Mouse (Mus musculus): Measurements from ENCODE around the gene Gjd3. TPM values are rescaled to one million over a fixed set of nuclear protein-coding genes. Genes with fewer than 3 reads are reported as not detected.

Gjd3 gene
- polyA plus RNA-seq, 1 experiment from 2014 or later = 1.9 TPM

- Histone ChIP-seq H3K27ac (replicated peaks) (peak overlapping the region; percentile 36), H3K36me3 (ENCODE audit: control insufficient read depth, insufficient read depth, low read length) (peaks cover 17% of the 10 kb centered on the region), H3K4me3 (ENCODE audit: low read depth, low read length) (no peak overlapping the region), H3K27me3 (ENCODE audit: control insufficient read depth, insufficient read depth, low read length) (no peaks in the 10 kb centered on the region), H3K9me3 (ENCODE audit: control insufficient read depth, low read length) (no peaks in the 10 kb centered on the region), H3K4me1 (replicated peaks; ENCODE audit: control insufficient read depth, insufficient read depth) (peaks cover 36% of the 10 kb centered on the region), H3K9ac (ENCODE audit: low read length) (no peak overlapping the region), H3K4me2 (replicated peaks; ENCODE audit: low read depth) (no peak overlapping the region; the same call in 1 of the 2 replicates)
- DNase-seq (ENCODE audit: low spot score) (peak; percentile 76), ATAC-seq (ENCODE audit: low FRiP score, low TSS enrichment) (no peak)
- 24% methylated on average over 16 of the region's 16 CpGs for WGBS
- TF ChIP-seq CTCF (IDR thresholded peaks at IDR 0.05; ENCODE audit: low read depth) (no peak), EP300 (optimal IDR thresholded peaks at IDR 0.05) (no peak)
Measured at GRCm38 (mm10) chr11:98968079-98968478, 14.7 kb downstream of the Gjd3 start.

DNA sequence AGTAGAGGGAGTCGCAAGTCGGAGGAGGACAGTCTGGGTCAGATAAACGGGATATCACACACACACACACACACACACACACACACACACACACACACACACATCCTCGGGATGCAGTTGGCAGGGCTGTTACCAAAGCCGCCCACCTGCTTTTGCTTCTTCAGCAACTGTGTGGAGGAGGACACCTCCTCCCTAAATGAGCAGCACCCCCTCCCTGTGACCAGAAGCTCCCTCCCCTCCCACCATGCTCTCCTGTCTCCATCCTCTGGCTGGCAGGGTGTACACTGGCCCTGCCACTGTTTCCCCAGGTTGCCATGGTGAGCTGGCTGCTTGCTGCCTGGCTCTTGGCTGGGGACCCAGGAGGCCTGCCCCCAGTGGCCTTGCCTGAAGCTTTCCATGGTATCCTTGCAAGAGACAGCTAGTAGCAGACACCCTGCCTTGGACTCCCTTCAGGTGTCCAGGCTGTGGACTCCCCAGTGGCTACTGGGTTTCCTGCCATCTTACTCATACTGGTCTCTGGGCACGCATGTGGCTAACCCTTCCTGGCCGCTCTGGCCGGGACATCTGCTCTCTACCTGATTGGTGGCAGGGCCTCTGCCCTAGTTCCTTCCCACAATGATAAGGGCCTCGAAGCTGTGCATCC is 16.2 kb downstream of the Gjd3 start:
- peak overlapping the region; percentile 99; the same call in 1 of the 2 replicates for H3K4me2 ChIP-seq (replicated peaks; ENCODE audit: low read depth)
- no peak for ATAC-seq (ENCODE audit: low FRiP score, low TSS enrichment)
- H3K4me1 ChIP-seq (replicated peaks; ENCODE audit: control insufficient read depth, insufficient read depth) = peaks cover 37% of the 10 kb centered on the region
- no peak overlapping the region for H3K9ac ChIP-seq (ENCODE audit: low read length)
- TF ChIP-seq EP300 (optimal IDR thresholded peaks at IDR 0.05) = no peak
- TF ChIP-seq CTCF (IDR thresholded peaks at IDR 0.05; ENCODE audit: low read depth) = peak; percentile 56
- peak overlapping the region; percentile 35; the same call in 1 of the 2 replicates for H3K27ac ChIP-seq (replicated peaks)
- 38% methylated on average over 9 of the region's 9 CpGs for WGBS
- H3K36me3 ChIP-seq (ENCODE audit: control insufficient read depth, insufficient read depth, low read length) = peaks cover 9% of the 10 kb centered on the region; the same call in 1 of the 2 replicates
- peak; percentile 82 for DNase-seq (ENCODE audit: low spot score)
- no peak overlapping the region for H3K4me3 ChIP-seq (ENCODE audit: low read depth, low read length)
- no peaks in the 10 kb centered on the region for H3K27me3 ChIP-seq (ENCODE audit: control insufficient read depth, insufficient read depth, low read length)
- no peaks in the 10 kb centered on the region for H3K9me3 ChIP-seq (ENCODE audit: control insufficient read depth, low read length)

GRCm38 (mm10) chr11:98965416-98966077 is 17.3 kb downstream of the Gjd3 start:
- Histone ChIP-seq H3K4me2 (replicated peaks; ENCODE audit: low read depth) (peak overlapping the region; percentile 99), H3K27me3 (ENCODE audit: control insufficient read depth, insufficient read depth, low read length) (no peaks in the 10 kb centered on the region), H3K4me1 (replicated peaks; ENCODE audit: control insufficient read depth, insufficient read depth) (peaks cover 37% of the 10 kb centered on the region), H3K4me3 (ENCODE audit: low read depth, low read length) (peak overlapping the region; percentile 18; the same call in 1 of the 2 replicates), H3K9me3 (ENCODE audit: control insufficient read depth, low read length) (no peaks in the 10 kb centered on the region), H3K9ac (ENCODE audit: low read length) (peak overlapping the region; percentile 54), H3K36me3 (ENCODE audit: control insufficient read depth, insufficient read depth, low read length) (peaks cover 9% of the 10 kb centered on the region; the same call in 1 of the 2 replicates), H3K27ac (replicated peaks) (peak overlapping the region; percentile 93)
- TF ChIP-seq CTCF (IDR thresholded peaks at IDR 0.05; ENCODE audit: low read depth) (no peak), EP300 (optimal IDR thresholded peaks at IDR 0.05) (no peak)
- no peak for ATAC-seq (ENCODE audit: low FRiP score, low TSS enrichment)
- WGBS = 17% methylated on average over 11 of the region's 11 CpGs
- peak; percentile 27 for DNase-seq (ENCODE audit: low spot score)

GRCm38 (mm10) chr11:98964616-98965415 is 18.0 kb downstream of the Gjd3 start:
- Histone ChIP-seq H3K36me3 (ENCODE audit: control insufficient read depth, insufficient read depth, low read length) (peaks cover 4% of the 10 kb centered on the region; the same call in 1 of the 2 replicates), H3K9me3 (ENCODE audit: control insufficient read depth, low read length) (no peaks in the 10 kb centered on the region), H3K27me3 (ENCODE audit: control insufficient read depth, insufficient read depth, low read length) (no peaks in the 10 kb centered on the region), H3K4me2 (replicated peaks; ENCODE audit: low read depth) (peak overlapping the region; percentile 99), H3K27ac (replicated peaks) (peak overlapping the region; percentile 93), H3K4me1 (replicated peaks; ENCODE audit: control insufficient read depth, insufficient read depth) (peaks cover 37% of the 10 kb centered on the region), H3K4me3 (ENCODE audit: low read depth, low read length) (peak overlapping the region; percentile 70), H3K9ac (ENCODE audit: low read length) (peak overlapping the region; percentile 66)
- ATAC-seq (ENCODE audit: low FRiP score, low TSS enrichment) (no peak), DNase-seq (ENCODE audit: low spot score) (peak; percentile 81)
- WGBS = 23% methylated on average over 15 of the region's 15 CpGs
- no peak for TF ChIP-seq EP300 (optimal IDR thresholded peaks at IDR 0.05)
- no peak for TF ChIP-seq CTCF (IDR thresholded peaks at IDR 0.05; ENCODE audit: low read depth)

DNA sequence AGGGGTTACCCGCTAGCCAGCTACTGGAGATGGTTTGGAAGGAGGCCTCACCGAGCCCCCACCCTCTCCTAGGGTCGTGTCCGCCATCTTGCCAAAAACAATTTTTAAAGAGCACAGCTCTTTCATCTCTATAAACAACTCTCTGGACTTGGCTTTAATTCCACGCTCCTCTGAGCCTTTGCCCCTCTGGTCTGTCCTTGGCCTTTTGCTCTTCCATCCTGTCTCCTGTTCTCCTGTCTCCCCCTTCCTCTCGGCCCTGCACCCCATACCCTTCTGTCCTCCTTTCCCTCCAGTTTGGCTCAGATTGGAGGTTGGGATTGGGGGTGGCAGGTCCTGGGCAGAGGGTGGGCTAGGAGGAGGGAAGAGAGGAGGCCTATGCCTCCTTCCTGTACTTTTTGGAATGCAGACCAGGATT is 18.6 kb downstream of the Gjd3 start:
- H3K4me1 ChIP-seq (replicated peaks; ENCODE audit: control insufficient read depth, insufficient read depth) = peaks cover 34% of the 10 kb centered on the region
- ATAC-seq (ENCODE audit: low FRiP score, low TSS enrichment) (no peak), DNase-seq (ENCODE audit: low spot score) (no peak)
- H3K9ac ChIP-seq (ENCODE audit: low read length) = peak overlapping the region; percentile 66
- no peaks in the 10 kb centered on the region for H3K27me3 ChIP-seq (ENCODE audit: control insufficient read depth, insufficient read depth, low read length)
- no peaks in the 10 kb centered on the region for H3K9me3 ChIP-seq (ENCODE audit: control insufficient read depth, low read length)
- peak overlapping the region; percentile 99 for H3K4me2 ChIP-seq (replicated peaks; ENCODE audit: low read depth)
- H3K36me3 ChIP-seq (ENCODE audit: control insufficient read depth, insufficient read depth, low read length) = peaks cover 4% of the 10 kb centered on the region; the same call in 1 of the 2 replicates
- no peak for TF ChIP-seq CTCF (IDR thresholded peaks at IDR 0.05; ENCODE audit: low read depth)
- TF ChIP-seq EP300 (optimal IDR thresholded peaks at IDR 0.05) = no peak
- peak overlapping the region; percentile 93 for H3K27ac ChIP-seq (replicated peaks)
- H3K4me3 ChIP-seq (ENCODE audit: low read depth, low read length) = peak overlapping the region; percentile 70
- 9% methylated on average over 6 of the region's 6 CpGs for WGBS

Measured in stomach, postnatal 0 days (tissue).